Mouse (Mus musculus) hindbrain, embryonic 15.5 days (tissue): Measurements from ENCODE around the gene Olfr1512. TPM values are rescaled to one million over a fixed set of nuclear protein-coding genes. Genes with fewer than 3 reads are reported as not detected.
A peak's percentile ranks its signal among the peaks of the same experiment; 100 is the strongest.
"Not testable (repeated sequence)": the region's sequence is repeated elsewhere in the genome, so short reads cannot be mapped to it uniquely, and the experiment has no call there.

Experiments
- ATAC-seq: fragments of 200-750 bp; cut with Nextera tagmentation; 2 replicates; pipeline ENCODE4 v1.8.0; 2017; ENCODE audit warnings: low read depth, moderate number of reproducible peaks, moderate TSS enrichment; ENCODE audit not compliant: low FRiP score
- H3K27ac ChIP-seq: fragments of 300-500 bp; sonication (generic); replicated peaks from 2 replicates; pipeline ENCODE4 v1.5.1; 2015; ENCODE audit warnings: mild to moderate bottlenecking, inconsistent platforms
- H3K27me3 ChIP-seq: fragments of 300-500 bp; sonication (generic); 2 replicates; pipeline ENCODE4 v1.6.1; 2015; ENCODE audit warnings: control low read depth, inconsistent platforms
- H3K36me3 ChIP-seq: fragments of 300-500 bp; sonication (generic); 2 replicates; pipeline ENCODE4 v1.6.1; 2015; ENCODE audit warnings: control low read depth, inconsistent platforms
- H3K4me1 ChIP-seq: fragments of 300-500 bp; sonication (generic); replicated peaks from 2 replicates; pipeline ENCODE4 v1.6.1; 2015; ENCODE audit warnings: control low read depth, inconsistent platforms
- H3K4me2 ChIP-seq: fragments of 300-500 bp; sonication (generic); 2 replicates; pipeline ENCODE4 v1.6.1; 2015; ENCODE audit warnings: moderate library complexity, mild to moderate bottlenecking, inconsistent platforms
- H3K4me3 ChIP-seq: fragments of 300-500 bp; sonication (generic); 2 replicates; pipeline ENCODE4 v1.5.1; 2015; ENCODE audit warnings: mild to moderate bottlenecking, inconsistent platforms
- H3K9ac ChIP-seq: fragments of 300-500 bp; sonication (generic); 2 replicates; pipeline ENCODE4 v1.6.1; 2015; ENCODE audit warnings: inconsistent platforms
- H3K9me3 ChIP-seq: fragments of 300-500 bp; sonication (generic); 2 replicates; pipeline ENCODE4 v1.6.1; 2016; ENCODE audit warnings: control low read depth, inconsistent platforms
- WGBS: fragments of 180-500 bp; shearing (Covaris S2); methylation state at CpG from one replicate; pipeline ENCODE4 v1.1.7; 2015; 5-methylcytosine and 5-hydroxymethylcytosine counted together
- polyA plus RNA-seq: library from polyadenylated mRNA; unstranded; fragments of >200 nt; fragmentation: Nextera tagmentation; extraction: Ambion mirVana; gene quantifications from 2 replicates; pipeline ENCODE4 v1.2.1, GENCODE M21; 2015

Olfr1512 gene
- 0.10 and 0.22 TPM in 2 replicates for polyA plus RNA-seq

DNA sequence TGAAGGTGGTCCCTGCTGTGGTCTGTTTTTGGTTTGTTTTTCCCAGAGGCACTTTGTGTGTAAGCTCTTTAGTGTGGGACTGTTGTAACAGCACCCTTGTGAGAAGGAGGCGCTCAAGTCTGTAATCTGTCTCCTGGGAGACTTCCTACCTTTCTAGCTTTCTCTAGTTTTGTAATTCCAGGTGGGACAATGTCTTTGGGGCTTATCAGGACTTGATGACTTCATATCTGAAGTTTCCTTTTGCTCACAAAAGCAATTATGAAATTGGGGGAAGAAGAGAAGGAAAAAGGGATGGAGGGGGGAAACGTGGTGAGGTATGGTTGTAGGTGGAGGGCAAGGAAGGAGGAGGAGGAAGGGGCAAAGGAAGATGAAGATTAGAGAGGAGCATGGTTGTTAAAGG, at the start of gene Olfr1512:
Gene Olfr1512, minus strand, starts transcription at position 101 of the 400 bp plus-strand sequence.
- Histone ChIP-seq H3K4me1 (no peaks in the 10 kb centered on the region), H3K4me3 (no peak within 1 kb of the TSS), H3K4me2 (no peak within 1 kb of the TSS), H3K9me3 (no peaks in the 10 kb centered on the region), H3K27me3 (no peaks in the 10 kb centered on the region), H3K27ac (no peak within 1 kb of the TSS), H3K9ac (no peak within 1 kb of the TSS), H3K36me3 (no peaks in the 10 kb centered on the region)
- WGBS, result 81% methylated on average over 2 of the region's 2 CpGs
- ATAC-seq, result no peak

DNA sequence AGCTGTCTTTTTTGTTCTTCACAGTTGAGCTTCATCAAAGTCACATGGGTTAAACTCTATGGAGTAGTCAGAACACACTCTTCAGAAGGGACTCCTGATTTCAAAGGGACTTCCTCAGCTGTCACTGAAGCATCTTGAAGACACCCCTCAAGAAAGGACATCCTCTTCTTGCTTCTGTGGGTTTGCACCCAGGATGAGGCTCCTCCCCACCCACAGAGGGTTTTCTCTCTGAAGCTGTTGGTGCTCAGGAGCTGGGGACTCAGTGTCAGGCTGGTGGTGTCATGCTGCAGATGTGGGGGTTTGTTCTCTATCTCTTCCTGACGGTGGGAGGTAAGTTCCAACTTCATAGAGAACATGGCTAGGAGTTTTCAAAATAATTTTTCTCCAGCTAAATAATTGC, 48.7 kb upstream of the Olfr1512 start:
- ATAC-seq, result no peak
- no peak overlapping the region for H3K9ac ChIP-seq
- H3K27me3 ChIP-seq, result no peaks in the 10 kb centered on the region
- no peaks in the 10 kb centered on the region for H3K9me3 ChIP-seq
- H3K4me2 ChIP-seq, result no peak overlapping the region
- H3K4me1 ChIP-seq, result no peaks in the 10 kb centered on the region
- no peaks in the 10 kb centered on the region for H3K36me3 ChIP-seq
- H3K27ac ChIP-seq, result no peak overlapping the region
- 79% methylated on average over 1 of the region's 1 CpGs for WGBS
- no peak overlapping the region for H3K4me3 ChIP-seq

DNA sequence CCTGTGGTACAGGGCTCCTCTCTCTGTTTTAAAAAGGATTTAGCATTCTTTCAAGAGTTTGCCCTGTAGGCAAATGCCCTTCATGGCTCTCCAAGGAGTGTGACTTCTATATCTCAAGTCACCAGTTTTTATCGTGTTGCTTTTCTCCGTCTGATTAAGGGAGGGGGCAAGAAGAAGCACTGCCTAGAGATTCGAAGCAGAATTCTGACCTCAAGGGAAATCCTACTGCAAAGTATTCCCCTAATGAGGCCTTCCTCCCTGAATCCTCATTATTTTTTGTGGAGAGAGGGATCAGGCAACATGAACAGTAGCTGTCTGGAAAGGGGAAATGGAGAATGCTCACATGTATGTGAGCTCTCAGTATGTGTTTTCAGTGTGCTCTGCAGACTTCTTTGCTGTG, 35.3 kb upstream of the Olfr1512 start, which contains the start of gene Olfr1510:
Gene Olfr1510, minus strand, starts transcription at position 101 of the 400 bp plus-strand sequence.
- Histone ChIP-seq H3K4me3 (no peak within 1 kb of the TSS), H3K4me1 (no peaks in the 10 kb centered on the region), H3K27me3 (no peaks in the 10 kb centered on the region), H3K36me3 (no peaks in the 10 kb centered on the region), H3K9ac (no peak within 1 kb of the TSS), H3K27ac (no peak within 1 kb of the TSS), H3K4me2 (no peak within 1 kb of the TSS), H3K9me3 (no peaks in the 10 kb centered on the region)
- ATAC-seq, result no peak
- WGBS, result 92% methylated on average over 3 of the region's 3 CpGs

DNA sequence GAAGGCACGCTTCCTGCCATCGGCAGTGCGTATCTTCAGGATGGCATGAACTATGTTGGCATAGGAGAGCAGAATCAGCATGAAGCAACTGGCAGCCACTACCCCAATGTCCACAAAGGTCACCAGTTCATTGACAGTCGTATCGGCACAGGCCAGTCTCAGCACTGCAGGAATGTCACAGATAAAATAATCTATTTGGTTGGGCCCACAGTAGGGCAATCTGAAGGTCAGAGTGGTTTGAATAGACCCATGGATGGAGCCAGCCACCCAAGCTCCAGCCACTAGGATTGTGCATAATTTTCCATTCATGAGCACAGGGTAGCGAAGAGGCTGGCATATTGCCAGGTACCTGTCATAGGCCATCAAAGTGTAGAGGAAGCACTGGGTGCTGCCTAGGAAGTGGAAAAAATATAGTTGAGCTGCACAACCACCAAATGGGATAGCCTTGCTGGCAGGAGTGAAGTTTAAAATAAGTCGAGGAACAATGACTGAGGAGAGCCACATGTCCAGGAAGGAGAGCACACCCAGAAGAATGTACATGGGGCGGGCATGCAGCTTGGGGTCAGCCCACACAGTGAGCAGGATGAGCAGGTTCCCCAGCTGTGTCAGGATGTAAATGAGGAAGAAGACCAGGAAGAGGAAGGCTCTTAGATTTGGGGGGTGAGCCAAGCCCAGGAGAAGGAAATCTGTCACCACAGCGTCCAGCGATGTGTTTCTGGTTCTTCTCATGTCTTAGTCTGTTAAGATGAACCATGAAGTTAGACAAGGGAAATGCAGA, 31.4 kb upstream of the Olfr1512 start:
- ATAC-seq, H3K4me1 ChIP-seq, H3K4me3 ChIP-seq, H3K9me3 ChIP-seq, H3K36me3 ChIP-seq, H3K4me2 ChIP-seq, H3K27ac ChIP-seq, H3K9ac ChIP-seq, H3K27me3 ChIP-seq: not testable (repeated sequence)
- 81% methylated on average over 7 of the region's 10 CpGs for WGBS

DNA sequence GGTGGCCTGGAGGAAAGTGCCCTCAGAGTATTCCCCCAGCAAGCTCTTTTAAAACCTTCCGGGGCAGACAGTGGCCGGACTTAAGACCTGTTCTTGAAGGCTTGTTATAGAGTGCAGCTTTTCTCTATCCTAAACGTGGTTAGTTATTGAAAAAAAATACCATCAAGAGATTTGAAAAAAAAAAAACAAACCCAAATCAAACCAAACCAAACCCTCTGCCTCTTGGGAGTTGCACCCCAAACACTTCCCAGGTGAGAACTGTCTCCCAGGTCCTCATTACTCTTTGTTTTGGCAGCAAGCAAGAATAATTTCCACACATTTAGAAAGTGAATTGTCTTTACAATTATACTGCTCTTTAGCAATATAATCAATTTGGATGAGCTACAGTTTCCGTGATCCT, 18.3 kb upstream of the Olfr1512 start, which contains the start of gene Olfr1511:
Gene Olfr1511, minus strand, starts transcription at position 101 of the 400 bp plus-strand sequence.
- no peak within 1 kb of the TSS for H3K27ac ChIP-seq
- H3K9me3 ChIP-seq, result no peaks in the 10 kb centered on the region
- no peaks in the 10 kb centered on the region for H3K4me1 ChIP-seq
- H3K4me3 ChIP-seq, result no peak within 1 kb of the TSS
- no peak within 1 kb of the TSS for H3K4me2 ChIP-seq
- H3K9ac ChIP-seq, result no peak within 1 kb of the TSS
- WGBS, result 89% methylated on average over 4 of the region's 4 CpGs
- no peak for ATAC-seq
- H3K27me3 ChIP-seq, result no peaks in the 10 kb centered on the region
- H3K36me3 ChIP-seq, result no peaks in the 10 kb centered on the region

DNA sequence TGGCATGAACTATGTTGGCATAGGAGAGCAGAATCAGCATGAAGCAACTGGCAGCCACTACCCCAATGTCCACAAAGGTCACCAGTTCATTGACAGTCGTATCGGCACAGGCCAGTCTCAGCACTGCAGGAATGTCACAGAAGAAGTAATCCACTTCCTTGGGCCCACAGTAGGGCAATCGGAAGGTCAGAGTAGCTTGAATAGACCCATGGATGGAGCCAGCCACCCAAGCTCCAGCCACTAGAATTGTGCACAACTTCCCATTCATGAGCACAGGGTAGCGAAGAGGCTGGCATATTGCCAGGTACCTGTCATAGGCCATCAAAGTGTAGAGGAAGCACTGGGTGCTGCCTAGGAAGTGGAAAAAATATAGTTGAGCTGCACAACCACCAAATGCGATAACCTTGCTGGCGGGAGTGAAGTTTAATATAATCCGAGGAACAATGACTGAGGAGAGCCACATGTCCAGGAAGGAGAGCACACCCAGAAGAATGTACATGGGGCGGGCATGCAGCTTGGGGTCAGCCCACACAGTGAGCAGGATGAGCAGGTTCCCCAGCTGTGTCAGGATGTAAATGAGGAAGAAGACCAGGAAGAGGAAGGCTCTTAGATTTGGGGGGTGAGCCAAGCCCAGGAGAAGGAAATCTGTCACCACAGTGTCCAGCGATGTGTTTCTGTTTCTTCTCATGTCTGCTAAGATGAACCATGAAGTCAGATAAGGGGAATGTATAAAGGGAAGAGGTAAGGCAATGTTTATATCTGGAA, 11.3 kb upstream of the Olfr1512 start:
- H3K4me2 ChIP-seq, H3K4me1 ChIP-seq, H3K36me3 ChIP-seq, H3K4me3 ChIP-seq, ATAC-seq, H3K27me3 ChIP-seq, H3K9ac ChIP-seq, H3K9me3 ChIP-seq, H3K27ac ChIP-seq: not testable (repeated sequence)
- WGBS, result 89% methylated on average over 9 of the region's 9 CpGs

DNA sequence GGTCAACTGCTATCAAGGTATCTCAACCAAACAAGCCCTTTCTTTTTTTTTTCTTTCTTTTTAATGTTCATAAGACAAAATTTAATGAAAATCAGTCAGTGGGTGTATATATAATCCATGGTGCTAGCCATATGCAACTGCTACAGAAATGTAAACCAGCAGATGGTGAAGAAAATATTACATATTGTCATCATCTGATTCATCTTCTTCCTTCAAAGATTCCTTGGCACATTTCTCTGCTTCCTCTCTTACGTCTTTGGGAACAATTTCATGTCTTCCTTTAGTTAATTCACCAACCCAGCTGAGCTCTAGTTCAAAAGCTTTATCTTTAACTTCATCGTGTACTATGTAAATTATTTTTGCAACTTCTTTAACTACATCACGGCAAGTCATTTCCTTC, 10.2 kb downstream of the Olfr1512 start:
- 93% methylated on average over 3 of the region's 3 CpGs for WGBS
- no peak for ATAC-seq

DNA sequence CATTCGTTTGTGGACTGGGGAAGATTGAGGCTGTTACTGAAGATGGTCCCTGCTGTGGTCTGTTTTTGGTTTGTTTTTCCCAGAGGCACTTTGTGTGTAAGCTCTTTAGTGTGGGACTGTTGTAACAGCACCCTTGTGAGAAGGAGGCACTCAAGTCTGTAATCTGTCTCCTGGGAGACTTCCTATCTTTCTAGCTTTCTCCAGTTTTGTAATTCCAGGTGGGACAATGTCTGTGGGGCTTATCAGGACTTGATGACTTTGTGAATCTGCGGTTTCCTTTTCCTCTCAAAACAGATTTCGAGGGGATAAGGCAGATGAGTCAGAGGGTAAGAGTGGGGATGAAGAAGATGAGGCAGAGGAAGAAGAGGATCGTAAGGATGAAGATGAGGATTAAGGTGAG, 22.7 kb downstream of the Olfr1512 start, which contains the start of gene Olfr1513:
Gene Olfr1513, minus strand, starts transcription at position 101 of the 400 bp plus-strand sequence.
- Histone ChIP-seq H3K27ac (no peak within 1 kb of the TSS), H3K9me3 (no peaks in the 10 kb centered on the region), H3K9ac (no peak within 1 kb of the TSS), H3K36me3 (no peaks in the 10 kb centered on the region), H3K27me3 (no peaks in the 10 kb centered on the region), H3K4me2 (no peak within 1 kb of the TSS), H3K4me1 (no peaks in the 10 kb centered on the region), H3K4me3 (no peak within 1 kb of the TSS)
- ATAC-seq, result no peak
- 79% methylated on average over 4 of the region's 4 CpGs for WGBS

More for the DNA sequence above, 10.2 kb downstream of the Olfr1512 start:
- Histone ChIP-seq H3K4me2 (no peak overlapping the region), H3K4me1 (no peaks in the 10 kb centered on the region), H3K27me3 (no peaks in the 10 kb centered on the region), H3K9ac (no peak overlapping the region), H3K36me3 (no peaks in the 10 kb centered on the region), H3K9me3 (no peaks in the 10 kb centered on the region), H3K27ac (no peak overlapping the region), H3K4me3 (no peak overlapping the region)

DNA sequence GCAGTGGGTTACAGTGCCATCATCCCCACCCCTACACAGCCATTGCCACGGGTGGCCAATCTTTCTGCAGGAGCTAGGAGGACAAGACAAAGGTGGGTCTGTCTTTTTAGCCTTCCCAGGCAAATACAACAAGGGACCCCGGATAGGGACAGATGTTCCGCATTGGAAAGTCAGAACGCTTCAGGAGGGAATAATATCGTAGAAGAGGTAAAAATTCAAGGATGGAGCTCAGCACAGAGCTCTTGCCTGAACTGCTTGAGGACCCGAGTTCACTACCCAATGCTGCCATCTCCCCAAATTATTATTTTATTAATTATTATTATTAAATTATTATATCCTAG, 39.5 kb downstream of the Olfr1512 start:
- WGBS, result 74% methylated on average over 6 of the region's 6 CpGs
- Histone ChIP-seq H3K9me3 (no peaks in the 10 kb centered on the region), H3K36me3 (no peaks in the 10 kb centered on the region), H3K4me2 (peak overlapping the region; percentile 57), H3K27ac (peak overlapping the region; percentile 73), H3K9ac (peak overlapping the region; percentile 50; the same call in 1 of the 2 replicates), H3K27me3 (no peaks in the 10 kb centered on the region), H3K4me1 (no peaks in the 10 kb centered on the region; the same call in 1 of the 2 replicates), H3K4me3 (peak overlapping the region; percentile 36)
- peak; percentile 11; the same call in 1 of the 2 replicates for ATAC-seq

DNA sequence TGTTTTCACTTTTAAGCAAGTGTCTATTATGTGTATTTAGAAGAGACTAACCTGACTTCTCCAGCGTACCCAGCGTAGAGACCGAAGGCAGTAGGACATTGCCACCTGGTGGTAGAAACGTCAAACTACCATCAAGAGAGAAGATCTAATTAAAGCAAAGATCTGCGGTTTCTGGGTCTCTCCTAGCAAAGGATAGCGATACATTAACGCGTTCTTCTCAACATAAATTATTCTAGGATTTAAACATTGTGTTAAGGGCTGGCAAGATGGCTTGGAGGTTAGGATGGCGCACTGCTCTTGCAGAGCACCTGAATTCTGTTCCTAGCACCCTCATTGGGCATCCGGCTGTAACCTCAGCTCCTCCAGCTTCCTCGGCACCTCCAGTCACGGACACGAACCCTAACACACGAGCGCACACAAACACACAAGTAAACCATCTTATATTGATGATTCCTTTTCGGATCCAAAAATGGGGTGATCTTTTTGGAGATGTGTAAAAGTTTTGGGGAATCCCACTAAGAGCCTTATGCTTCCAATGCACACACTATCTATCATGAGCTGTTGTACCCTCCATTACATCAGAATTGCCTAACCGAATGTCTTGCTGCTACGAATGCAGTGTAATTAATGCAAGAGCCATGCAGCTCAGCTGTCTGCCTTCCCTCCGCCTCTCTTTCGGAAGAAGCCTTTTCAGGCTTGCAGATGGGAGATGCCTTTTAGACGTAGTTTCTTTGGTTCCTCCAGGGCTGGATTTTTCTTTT, 40.0 kb downstream of the Olfr1512 start:
- peak overlapping the region; percentile 57 for H3K4me2 ChIP-seq
- H3K4me3 ChIP-seq, result peak overlapping the region; percentile 36
- no peaks in the 10 kb centered on the region; the same call in 1 of the 2 replicates for H3K4me1 ChIP-seq
- peak overlapping the region; percentile 50 for H3K9ac ChIP-seq
- peak; percentile 85 for ATAC-seq
- WGBS, result 23% methylated on average over 21 of the region's 21 CpGs
- peak overlapping the region; percentile 73 for H3K27ac ChIP-seq
- H3K27me3 ChIP-seq, result no peaks in the 10 kb centered on the region
- H3K36me3 ChIP-seq, result no peaks in the 10 kb centered on the region
- H3K9me3 ChIP-seq, result no peaks in the 10 kb centered on the region

DNA sequence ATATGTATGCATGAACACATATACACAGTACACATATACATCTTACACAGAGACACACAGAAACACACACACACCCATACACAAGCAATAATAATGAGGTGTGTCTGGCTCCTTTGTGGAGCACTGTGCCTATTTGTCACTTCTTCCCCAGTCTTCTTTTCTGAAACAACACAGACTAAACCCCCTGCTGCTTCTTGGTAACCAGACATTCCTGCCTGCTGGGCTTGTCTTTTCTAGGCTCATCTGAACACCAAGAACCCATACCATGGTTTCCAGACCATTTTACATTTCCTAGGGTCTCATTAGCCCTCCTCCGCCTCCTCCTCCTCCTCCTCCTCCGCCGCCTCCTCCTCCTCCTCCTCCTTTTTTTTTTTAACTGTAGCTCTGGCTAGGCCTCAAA, 46.8 kb downstream of the Olfr1512 start:
- Histone ChIP-seq H3K4me3 (no peak overlapping the region), H3K36me3 (no peaks in the 10 kb centered on the region), H3K4me2 (no peak overlapping the region), H3K4me1 (peaks cover 8% of the 10 kb centered on the region), H3K9ac (no peak overlapping the region), H3K9me3 (no peaks in the 10 kb centered on the region), H3K27me3 (no peaks in the 10 kb centered on the region), H3K27ac (0 out of 2 replicates have a peak overlapping the region, but pooled peaks have one; percentile 11)
- WGBS, result 33% methylated on average over 1 of the region's 3 CpGs
- no peak for ATAC-seq
